Mouse (Mus musculus): ENCODE results near the gene Tmem168. TPM values are rescaled to one million over a fixed set of nuclear protein-coding genes. Genes with fewer than 3 reads are reported as not detected.
A peak's percentile ranks its signal among the peaks of the same experiment; 100 is the strongest.

The Tmem168 gene
- polyA plus RNA-seq (2016; fragmentation: Nextera tagmentation; extraction: Ambion mirVana): 37.4 and 39.0 TPM in 2 replicates

DNA sequence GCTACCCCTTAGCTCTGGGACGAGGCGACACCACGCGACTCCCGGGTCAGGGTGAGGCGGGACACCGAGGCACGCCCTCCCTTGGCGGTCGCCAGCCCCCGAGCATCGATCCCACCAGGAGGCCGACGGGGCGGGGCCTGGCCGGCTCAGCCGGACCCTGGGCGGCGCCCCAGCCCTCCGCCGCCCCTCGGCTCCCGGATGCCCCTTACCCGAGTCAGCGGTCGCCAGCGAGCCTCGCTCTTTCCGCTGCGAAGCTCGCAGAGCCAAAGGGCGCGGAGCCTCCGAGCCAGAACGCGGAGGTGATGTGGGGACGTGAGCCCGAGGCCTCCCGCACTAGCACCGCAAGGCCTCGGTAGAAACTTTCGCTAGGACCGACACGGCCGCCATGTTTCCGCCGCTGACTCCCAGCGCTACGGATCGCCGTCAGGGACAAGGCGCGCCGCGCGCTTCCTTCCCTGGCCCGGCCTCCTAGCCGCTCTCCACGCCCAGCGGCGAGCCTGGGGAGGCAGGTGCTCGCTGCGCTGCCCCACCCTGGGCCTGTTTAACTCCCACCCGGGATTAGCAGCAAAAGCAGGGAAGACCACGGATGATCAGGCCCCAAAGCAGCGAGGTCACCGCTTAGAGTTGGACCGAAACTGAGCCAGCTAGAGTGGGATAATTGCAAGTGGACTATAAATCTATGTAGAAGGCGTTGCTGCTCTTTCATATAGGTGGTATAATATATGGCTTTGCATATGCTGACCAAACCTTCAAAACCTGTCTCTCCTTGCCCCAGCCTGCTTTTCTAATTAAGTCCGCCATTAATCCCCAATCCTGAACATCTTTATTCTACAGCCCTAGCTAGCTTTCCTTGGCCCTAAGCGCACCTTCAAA lies at the start of gene Tmem168:
Gene Tmem168, minus strand, starts transcription at position 480 of the 873 bp plus-strand sequence.
- H3K4me2 ChIP-seq (replicated peaks): peak within 1 kb of the TSS; percentile 66

GRCm38 (mm10) chr6:13654081-13654480 lies 46.2 kb upstream of the Tmem168 start:
- no peak overlapping the region for H3K27ac ChIP-seq (replicated peaks)
- no peaks in the 10 kb centered on the region for H3K27me3 ChIP-seq
- H3K9ac ChIP-seq (replicated peaks): no peak overlapping the region
- peaks cover 16% of the 10 kb centered on the region; the same call in 1 of the 2 replicates for H3K36me3 ChIP-seq
- H3K4me2 ChIP-seq (replicated peaks): no peak overlapping the region
- no peaks in the 10 kb centered on the region for H3K9me3 ChIP-seq
- ATAC-seq (ENCODE audit: low FRiP score, low read depth): no peak
- no peaks in the 10 kb centered on the region for H3K4me1 ChIP-seq
- H3K4me3 ChIP-seq: no peak overlapping the region

More for the DNA sequence above, at the start of gene Tmem168:
- Histone ChIP-seq H3K27me3 (no peaks in the 10 kb centered on the region), H3K27ac (replicated peaks) (peak within 1 kb of the TSS; percentile 95), H3K36me3 (peaks cover 4% of the 10 kb centered on the region; the same call in 1 of the 2 replicates), H3K4me3 (peak within 1 kb of the TSS; percentile 81), H3K4me1 (peaks cover 15% of the 10 kb centered on the region), H3K9me3 (no peaks in the 10 kb centered on the region), H3K9ac (replicated peaks) (peak within 1 kb of the TSS; percentile 87)
- ATAC-seq (ENCODE audit: low FRiP score, low read depth): peak; percentile 98
- 2% methylated on average over 70 of the region's 71 CpGs for WGBS

DNA sequence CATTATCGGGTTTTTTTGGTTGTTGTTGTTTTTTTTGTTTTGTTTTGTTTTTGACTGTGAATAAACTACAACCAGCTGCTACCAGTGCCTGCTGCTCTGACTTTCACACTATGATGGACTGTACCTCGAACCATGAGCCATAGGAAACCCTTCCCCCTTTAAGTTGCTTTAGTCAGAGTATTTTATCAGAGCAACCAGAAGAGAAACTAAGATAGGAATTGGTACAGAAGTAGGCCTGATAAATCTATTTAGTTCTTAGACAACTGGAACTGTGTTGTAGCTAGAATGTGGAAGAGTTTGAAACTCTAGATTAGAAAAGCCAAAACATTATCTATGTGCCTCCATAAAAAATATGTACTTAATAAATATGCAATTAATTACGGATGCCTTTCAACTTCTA lies 44.4 kb upstream of the Tmem168 start:
- 97% methylated on average over 3 of the region's 3 CpGs for WGBS
- Histone ChIP-seq H3K27me3 (no peaks in the 10 kb centered on the region), H3K9me3 (peaks cover 11% of the 10 kb centered on the region; the same call in 1 of the 2 replicates), H3K9ac (replicated peaks) (no peak overlapping the region), H3K4me1 (no peaks in the 10 kb centered on the region), H3K27ac (replicated peaks) (no peak overlapping the region), H3K4me2 (replicated peaks) (no peak overlapping the region), H3K4me3 (no peak overlapping the region), H3K36me3 (peaks cover 26% of the 10 kb centered on the region)
- ATAC-seq (ENCODE audit: low FRiP score, low read depth): no peak

GRCm38 (mm10) chr6:13650854-13651253 lies 43.0 kb upstream of the Tmem168 start:
- Histone ChIP-seq H3K9me3 (peaks cover 11% of the 10 kb centered on the region; the same call in 1 of the 2 replicates), H3K27me3 (no peaks in the 10 kb centered on the region), H3K4me2 (replicated peaks) (no peak overlapping the region), H3K4me3 (no peak overlapping the region), H3K9ac (replicated peaks) (no peak overlapping the region), H3K4me1 (no peaks in the 10 kb centered on the region), H3K36me3 (peaks cover 26% of the 10 kb centered on the region), H3K27ac (replicated peaks) (no peak overlapping the region)
- no peak for ATAC-seq (ENCODE audit: low FRiP score, low read depth)
- WGBS: 96% methylated on average over 3 of the region's 3 CpGs

DNA sequence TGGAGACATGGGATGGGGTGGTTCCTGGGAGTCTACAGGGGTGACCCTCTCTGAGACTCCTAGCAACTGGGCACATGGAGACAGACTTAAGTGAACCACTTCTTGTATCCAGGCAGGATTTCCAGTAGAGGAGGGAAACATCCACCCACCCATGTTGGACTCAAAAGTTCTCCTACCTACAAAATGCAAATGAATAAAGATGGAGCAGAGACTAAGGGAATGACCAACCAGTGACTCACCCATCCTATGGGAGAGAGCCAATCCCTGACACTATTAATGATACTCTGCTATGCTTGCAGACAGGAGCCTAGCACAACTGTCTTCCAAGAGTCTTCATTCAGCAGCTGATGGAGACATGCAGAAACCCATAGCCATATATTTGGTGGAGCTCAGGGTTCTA lies 40.4 kb upstream of the Tmem168 start:
- peaks cover 21% of the 10 kb centered on the region for H3K36me3 ChIP-seq
- peaks cover 11% of the 10 kb centered on the region; the same call in 1 of the 2 replicates for H3K9me3 ChIP-seq
- no peak overlapping the region for H3K9ac ChIP-seq (replicated peaks)
- 0 out of 2 replicates have a peak, but pooled peaks have one; percentile 16 for ATAC-seq (ENCODE audit: low FRiP score, low read depth)
- no peaks in the 10 kb centered on the region for H3K27me3 ChIP-seq
- H3K4me1 ChIP-seq: no peaks in the 10 kb centered on the region
- H3K4me3 ChIP-seq: no peak overlapping the region
- no peak overlapping the region for H3K4me2 ChIP-seq (replicated peaks)
- H3K27ac ChIP-seq (replicated peaks): no peak overlapping the region

DNA sequence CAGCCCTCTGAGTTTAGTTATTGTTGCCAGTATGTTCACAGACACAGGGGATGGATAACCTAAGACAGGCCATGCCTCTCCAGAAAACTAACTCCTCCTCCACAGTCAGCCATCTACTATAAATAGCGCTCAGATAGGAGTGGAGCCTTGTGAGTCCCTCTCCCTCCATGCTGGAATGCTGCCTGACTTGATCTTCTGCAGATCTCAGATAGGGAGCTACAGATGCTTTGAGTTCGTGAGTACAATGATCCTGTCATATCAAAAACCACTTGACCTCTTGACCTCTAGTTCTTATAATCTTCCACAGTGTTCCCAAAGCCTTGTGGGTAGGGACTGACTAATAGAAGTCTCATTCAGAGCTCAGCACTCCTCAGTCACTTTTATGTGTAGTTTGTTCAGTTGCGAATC lies 28.7 kb upstream of the Tmem168 start:
- no peak overlapping the region for H3K27ac ChIP-seq (replicated peaks)
- no peak overlapping the region for H3K9ac ChIP-seq (replicated peaks)
- no peak for ATAC-seq (ENCODE audit: low FRiP score, low read depth)
- no peaks in the 10 kb centered on the region for H3K27me3 ChIP-seq
- no peak overlapping the region for H3K4me3 ChIP-seq
- no peaks in the 10 kb centered on the region for H3K4me1 ChIP-seq
- H3K9me3 ChIP-seq: no peaks in the 10 kb centered on the region
- WGBS: 89% methylated on average over 3 of the region's 3 CpGs
- peaks cover 13% of the 10 kb centered on the region for H3K36me3 ChIP-seq
- H3K4me2 ChIP-seq (replicated peaks): no peak overlapping the region

GRCm38 (mm10) chr6:13632571-13632970 lies 24.7 kb upstream of the Tmem168 start:
- 91% methylated on average over 1 of the region's 1 CpGs for WGBS

DNA sequence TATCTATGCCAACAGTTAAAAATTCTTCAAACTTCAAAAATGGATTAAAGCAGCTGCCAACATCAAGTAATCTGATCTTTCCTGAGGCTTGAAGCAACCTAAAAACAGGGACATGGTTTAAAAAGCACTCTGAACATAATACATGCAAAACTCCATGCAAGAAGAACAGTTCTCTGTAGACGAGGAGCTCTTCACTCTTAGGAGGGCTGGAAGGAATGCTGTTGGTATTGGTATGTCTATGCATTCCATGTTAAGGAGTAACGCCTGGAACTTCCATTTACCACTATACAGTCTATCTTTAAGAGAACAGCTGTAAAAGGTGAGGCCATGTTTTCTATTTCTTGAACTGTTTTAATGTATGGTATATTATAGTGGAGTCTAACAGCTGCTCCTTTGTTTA lies 22.7 kb upstream of the Tmem168 start:
- peaks cover 11% of the 10 kb centered on the region; the same call in 1 of the 2 replicates for H3K36me3 ChIP-seq
- no peaks in the 10 kb centered on the region for H3K27me3 ChIP-seq
- no peaks in the 10 kb centered on the region for H3K9me3 ChIP-seq
- no peaks in the 10 kb centered on the region for H3K4me1 ChIP-seq
- ATAC-seq (ENCODE audit: low FRiP score, low read depth): no peak
- WGBS: 81% methylated on average over 2 of the region's 2 CpGs
- no peak overlapping the region for H3K4me2 ChIP-seq (replicated peaks)
- no peak overlapping the region for H3K4me3 ChIP-seq
- H3K9ac ChIP-seq (replicated peaks): no peak overlapping the region
- no peak overlapping the region for H3K27ac ChIP-seq (replicated peaks)

More at GRCm38 (mm10) chr6:13632571-13632970, 24.7 kb upstream of the Tmem168 start:
- no peak overlapping the region for H3K9ac ChIP-seq (replicated peaks)
- H3K36me3 ChIP-seq: peaks cover 11% of the 10 kb centered on the region; the same call in 1 of the 2 replicates
- H3K4me2 ChIP-seq (replicated peaks): no peak overlapping the region
- H3K27me3 ChIP-seq: no peaks in the 10 kb centered on the region
- ATAC-seq (ENCODE audit: low FRiP score, low read depth): no peak
- H3K4me3 ChIP-seq: no peak overlapping the region
- H3K4me1 ChIP-seq: no peaks in the 10 kb centered on the region
- no peaks in the 10 kb centered on the region for H3K9me3 ChIP-seq
- H3K27ac ChIP-seq (replicated peaks): no peak overlapping the region

DNA sequence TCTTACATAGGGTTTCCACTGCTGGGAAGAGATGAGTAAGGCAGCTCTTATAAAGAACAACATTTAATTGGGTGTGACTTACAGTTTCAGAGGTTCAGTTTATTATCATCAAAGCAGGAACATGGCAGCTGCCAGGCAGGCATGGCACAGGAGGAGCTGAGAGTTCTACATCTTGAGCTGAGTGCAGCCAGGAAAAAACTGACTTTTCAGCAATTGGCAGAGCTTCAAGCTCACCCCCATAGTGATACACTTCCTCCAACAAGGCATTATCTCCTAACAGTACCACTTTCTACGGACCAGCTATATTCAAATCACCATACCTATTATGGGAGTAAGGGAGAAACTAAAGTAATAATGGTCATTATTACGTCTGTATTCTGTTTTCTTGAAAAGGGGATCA lies 11.7 kb upstream of the Tmem168 start:
- WGBS: 82% methylated on average over 2 of the region's 2 CpGs
- Histone ChIP-seq H3K4me1 (no peaks in the 10 kb centered on the region), H3K4me3 (no peak overlapping the region), H3K27me3 (no peaks in the 10 kb centered on the region), H3K9me3 (no peaks in the 10 kb centered on the region), H3K4me2 (replicated peaks) (no peak overlapping the region), H3K9ac (replicated peaks) (no peak overlapping the region), H3K36me3 (no peaks in the 10 kb centered on the region), H3K27ac (replicated peaks) (no peak overlapping the region)
- ATAC-seq (ENCODE audit: low FRiP score, low read depth): no peak

DNA sequence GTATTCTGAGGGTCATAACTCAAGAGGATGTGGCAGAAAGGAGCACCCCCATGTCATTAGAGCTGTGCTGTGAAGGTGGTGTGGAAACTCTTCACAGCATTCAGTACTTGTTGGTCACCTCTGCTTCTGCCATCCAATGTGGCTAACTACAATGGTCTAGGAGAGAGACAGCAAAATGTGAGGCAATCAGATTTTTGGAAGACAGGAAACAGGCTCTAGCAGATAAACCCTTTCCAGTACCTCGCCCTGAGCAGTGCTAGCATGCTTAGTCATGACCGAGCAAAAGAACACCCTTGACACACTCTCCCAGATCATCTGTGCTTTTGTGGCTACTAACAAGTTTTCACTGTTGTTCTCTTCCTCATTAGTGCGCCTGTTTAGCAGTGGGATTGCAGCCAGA lies 9.2 kb upstream of the Tmem168 start:
- no peaks in the 10 kb centered on the region for H3K9me3 ChIP-seq
- H3K9ac ChIP-seq (replicated peaks): no peak overlapping the region
- ATAC-seq (ENCODE audit: low FRiP score, low read depth): no peak
- no peaks in the 10 kb centered on the region for H3K27me3 ChIP-seq
- WGBS: 90% methylated on average over 3 of the region's 3 CpGs
- H3K4me3 ChIP-seq: no peak overlapping the region
- no peaks in the 10 kb centered on the region for H3K36me3 ChIP-seq
- H3K27ac ChIP-seq (replicated peaks): no peak overlapping the region
- no peak overlapping the region for H3K4me2 ChIP-seq (replicated peaks)
- H3K4me1 ChIP-seq: no peaks in the 10 kb centered on the region

GRCm38 (mm10) chr6:13614568-13614967 lies 6.7 kb upstream of the Tmem168 start:
- Histone ChIP-seq H3K4me1 (no peaks in the 10 kb centered on the region), H3K27ac (replicated peaks) (no peak overlapping the region), H3K4me3 (no peak overlapping the region), H3K4me2 (replicated peaks) (no peak overlapping the region), H3K9me3 (no peaks in the 10 kb centered on the region), H3K27me3 (no peaks in the 10 kb centered on the region), H3K36me3 (no peaks in the 10 kb centered on the region), H3K9ac (replicated peaks) (no peak overlapping the region)
- WGBS: 91% methylated on average over 3 of the region's 3 CpGs
- ATAC-seq (ENCODE audit: low FRiP score, low read depth): no peak

- no peaks in the 10 kb centered on the region for H3K9me3 ChIP-seq
- no peak overlapping the region for H3K4me3 ChIP-seq
- no peak overlapping the region for H3K4me2 ChIP-seq (replicated peaks)
- no peak for ATAC-seq (ENCODE audit: low FRiP score, low read depth)
- no peaks in the 10 kb centered on the region for H3K36me3 ChIP-seq
- H3K27me3 ChIP-seq: no peaks in the 10 kb centered on the region
- H3K27ac ChIP-seq (replicated peaks): no peak overlapping the region
- H3K4me1 ChIP-seq: no peaks in the 10 kb centered on the region
- H3K9ac ChIP-seq (replicated peaks): no peak overlapping the region
- 89% methylated on average over 3 of the region's 3 CpGs for WGBS
These were observed 5.8 kb upstream of the Tmem168 start for GRCm38 (mm10) chr6:13613671-13614070.
